Mouse (Mus musculus): ENCODE results near the gene Rab22a.
"Not testable (repeated sequence)": the region's sequence is repeated elsewhere in the genome, so short reads cannot be mapped to it uniquely, and the experiment has no call there.

Rab22a gene

DNA sequence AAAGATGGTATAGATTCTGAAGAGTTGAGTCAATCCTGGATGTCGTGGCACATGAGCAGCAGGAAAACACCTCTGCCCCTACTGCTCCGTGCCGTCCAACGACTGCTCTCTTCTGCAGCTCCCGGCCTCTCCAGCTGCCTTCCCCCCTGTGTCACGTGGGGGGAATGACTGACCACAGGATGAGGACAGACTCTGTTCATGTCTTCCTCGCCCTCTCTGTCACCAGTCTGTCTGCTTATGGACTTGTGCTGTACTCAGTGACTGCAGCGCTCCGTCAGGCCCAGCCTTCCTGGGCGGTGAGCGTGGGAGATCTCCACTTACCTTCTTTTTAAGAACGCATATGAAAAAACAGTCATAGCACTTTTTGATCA is 43.3 kb downstream of the Rab22a start:
- no peak overlapping the region for H3K4me3 ChIP-seq (replicated peaks; ENCODE audit: low read length)

GRCm38 (mm10) chr2:173705827-173706551 is 46.4 kb downstream of the Rab22a start:
- Histone ChIP-seq H3K9me3 (ENCODE audit: low read length) (no peaks in the 10 kb centered on the region), H3K36me3 (ENCODE audit: insufficient read depth, low read length) (peaks cover 53% of the 10 kb centered on the region), H3K27me3 (ENCODE audit: insufficient read depth, low read length) (no peaks in the 10 kb centered on the region), H3K4me3 (replicated peaks; ENCODE audit: low read length) (no peak overlapping the region), H3K4me1 (replicated peaks; ENCODE audit: low read depth, low read length) (0 out of 2 replicates have a peak, but pooled peaks cover 5% of the 10 kb centered on the region)
- no peak for TF ChIP-seq POU5F1 (IDR thresholded peaks at IDR 0.05; ENCODE audit: borderline replicate concordance, low read length)
- TF ChIP-seq NANOG (IDR thresholded peaks at IDR 0.05; ENCODE audit: borderline replicate concordance, low read length): no peak
- no peak for TF ChIP-seq CTCF (conservative IDR thresholded peaks at IDR 0.05; ENCODE audit: low read length)

More for the DNA sequence above, 43.3 kb downstream of the Rab22a start:
- Histone ChIP-seq H3K36me3 (ENCODE audit: insufficient read depth, low read length) (peaks cover 76% of the 10 kb centered on the region), H3K27me3 (ENCODE audit: insufficient read depth, low read length) (no peaks in the 10 kb centered on the region), H3K9me3 (ENCODE audit: low read length) (no peaks in the 10 kb centered on the region), H3K4me1 (replicated peaks; ENCODE audit: low read depth, low read length) (no peaks in the 10 kb centered on the region)
- TF ChIP-seq POU5F1 (IDR thresholded peaks at IDR 0.05; ENCODE audit: borderline replicate concordance, low read length): no peak
- no peak for TF ChIP-seq NANOG (IDR thresholded peaks at IDR 0.05; ENCODE audit: borderline replicate concordance, low read length)
- no peak for TF ChIP-seq CTCF (conservative IDR thresholded peaks at IDR 0.05; ENCODE audit: low read length)

DNA sequence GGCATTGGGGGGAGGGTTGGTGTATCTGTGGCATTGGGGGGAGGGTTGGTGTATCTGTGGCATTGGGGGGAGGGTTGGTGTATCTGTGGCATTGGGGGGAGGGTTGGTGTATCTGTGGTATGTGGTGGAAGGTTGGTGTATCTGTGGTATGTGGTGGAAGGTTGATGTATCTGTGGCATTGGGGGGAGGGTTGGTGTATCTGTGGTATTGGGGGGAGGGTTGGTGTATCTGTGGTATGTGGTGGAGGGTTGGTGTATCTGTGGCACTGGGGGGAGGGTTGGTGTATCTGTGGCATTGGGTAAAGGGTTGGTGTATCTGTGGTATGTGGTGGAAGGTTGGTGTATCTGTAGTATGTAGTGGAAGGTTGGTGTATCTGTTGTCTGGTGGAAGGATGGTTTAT is 48.1 kb downstream of the Rab22a start:
- H3K36me3 ChIP-seq (ENCODE audit: insufficient read depth, low read length): peaks cover 37% of the 10 kb centered on the region
- not testable (repeated sequence) for H3K4me3 ChIP-seq (replicated peaks; ENCODE audit: low read length); H3K27me3 ChIP-seq (ENCODE audit: insufficient read depth, low read length); H3K9me3 ChIP-seq (ENCODE audit: low read length); H3K4me1 ChIP-seq (replicated peaks; ENCODE audit: low read depth, low read length)

- no peaks in the 10 kb centered on the region for H3K27me3 ChIP-seq (ENCODE audit: insufficient read depth, low read length)
- H3K4me3 ChIP-seq (replicated peaks; ENCODE audit: low read length): no peak overlapping the region
- H3K36me3 ChIP-seq (ENCODE audit: insufficient read depth, low read length): peaks cover 18% of the 10 kb centered on the region
- H3K4me1 ChIP-seq (replicated peaks; ENCODE audit: low read depth, low read length): peaks cover 12% of the 10 kb centered on the region
- no peaks in the 10 kb centered on the region for H3K9me3 ChIP-seq (ENCODE audit: low read length)
- TF ChIP-seq CTCF (conservative IDR thresholded peaks at IDR 0.05; ENCODE audit: low read length) (no peak), POU5F1 (IDR thresholded peaks at IDR 0.05; ENCODE audit: borderline replicate concordance, low read length) (no peak), NANOG (IDR thresholded peaks at IDR 0.05; ENCODE audit: borderline replicate concordance, low read length) (no peak)
These were observed 50.6 kb downstream of the Rab22a start for GRCm38 (mm10) chr2:173710193-173710592.

DNA sequence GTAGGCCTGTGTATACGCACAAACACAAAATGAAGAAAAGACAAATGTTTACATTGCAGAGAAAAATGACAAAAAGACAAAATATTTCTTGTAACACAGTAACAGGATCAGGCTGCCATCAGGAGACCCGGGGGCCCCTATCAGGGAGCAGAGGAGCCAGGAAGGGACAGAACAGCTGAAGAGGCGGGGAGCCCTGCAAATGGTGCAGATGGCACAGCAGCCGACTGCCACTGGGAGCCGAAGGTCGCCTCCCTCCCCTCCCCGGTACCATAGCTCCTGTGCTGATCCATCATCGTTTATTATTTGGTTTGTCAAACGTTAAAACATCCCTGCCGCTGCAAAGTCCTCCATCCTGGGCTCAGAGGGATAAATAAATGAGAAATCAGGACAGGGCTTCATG is 53.1 kb downstream of the Rab22a start:
- no peaks in the 10 kb centered on the region for H3K27me3 ChIP-seq (ENCODE audit: insufficient read depth, low read length)
- no peak overlapping the region for H3K4me3 ChIP-seq (replicated peaks; ENCODE audit: low read length)
- no peaks in the 10 kb centered on the region for H3K9me3 ChIP-seq (ENCODE audit: low read length)
- peaks cover 15% of the 10 kb centered on the region for H3K4me1 ChIP-seq (replicated peaks; ENCODE audit: low read depth, low read length)
- TF ChIP-seq NANOG (IDR thresholded peaks at IDR 0.05; ENCODE audit: borderline replicate concordance, low read length) (no peak), POU5F1 (IDR thresholded peaks at IDR 0.05; ENCODE audit: borderline replicate concordance, low read length) (no peak)
- peaks cover 10% of the 10 kb centered on the region for H3K36me3 ChIP-seq (ENCODE audit: insufficient read depth, low read length)

GRCm38 (mm10) chr2:173713241-173713640 is 53.7 kb downstream of the Rab22a start:
- Histone ChIP-seq H3K36me3 (ENCODE audit: insufficient read depth, low read length) (peaks cover 4% of the 10 kb centered on the region), H3K4me3 (replicated peaks; ENCODE audit: low read length) (no peak overlapping the region), H3K9me3 (ENCODE audit: low read length) (no peaks in the 10 kb centered on the region), H3K27me3 (ENCODE audit: insufficient read depth, low read length) (no peaks in the 10 kb centered on the region), H3K4me1 (replicated peaks; ENCODE audit: low read depth, low read length) (peaks cover 15% of the 10 kb centered on the region)
- TF ChIP-seq CTCF (conservative IDR thresholded peaks at IDR 0.05; ENCODE audit: low read length) (no peak), POU5F1 (IDR thresholded peaks at IDR 0.05; ENCODE audit: borderline replicate concordance, low read length) (no peak), NANOG (IDR thresholded peaks at IDR 0.05; ENCODE audit: borderline replicate concordance, low read length) (no peak)

- Histone ChIP-seq H3K4me1 (replicated peaks; ENCODE audit: low read depth, low read length) (peaks cover 15% of the 10 kb centered on the region), H3K9me3 (ENCODE audit: low read length) (peaks cover 9% of the 10 kb centered on the region; the same call in 1 of the 2 replicates), H3K27me3 (ENCODE audit: insufficient read depth, low read length) (no peaks in the 10 kb centered on the region), H3K4me3 (replicated peaks; ENCODE audit: low read length) (no peak overlapping the region), H3K36me3 (ENCODE audit: insufficient read depth, low read length) (no peaks in the 10 kb centered on the region)
- no peak for TF ChIP-seq POU5F1 (IDR thresholded peaks at IDR 0.05; ENCODE audit: borderline replicate concordance, low read length)
- TF ChIP-seq NANOG (IDR thresholded peaks at IDR 0.05; ENCODE audit: borderline replicate concordance, low read length): no peak
- TF ChIP-seq CTCF (conservative IDR thresholded peaks at IDR 0.05; ENCODE audit: low read length): no peak
These were observed 55.2 kb downstream of the Rab22a start for GRCm38 (mm10) chr2:173714620-173715218.

- H3K4me3 ChIP-seq (replicated peaks; ENCODE audit: low read length): no peak overlapping the region
- no peaks in the 10 kb centered on the region for H3K36me3 ChIP-seq (ENCODE audit: insufficient read depth, low read length)
- TF ChIP-seq CTCF (conservative IDR thresholded peaks at IDR 0.05; ENCODE audit: low read length) (no peak), NANOG (IDR thresholded peaks at IDR 0.05; ENCODE audit: borderline replicate concordance, low read length) (no peak), POU5F1 (IDR thresholded peaks at IDR 0.05; ENCODE audit: borderline replicate concordance, low read length) (no peak)
- peaks cover 10% of the 10 kb centered on the region for H3K4me1 ChIP-seq (replicated peaks; ENCODE audit: low read depth, low read length)
- no peaks in the 10 kb centered on the region for H3K27me3 ChIP-seq (ENCODE audit: insufficient read depth, low read length)
- H3K9me3 ChIP-seq (ENCODE audit: low read length): peaks cover 9% of the 10 kb centered on the region; the same call in 1 of the 2 replicates
These were observed 57.4 kb downstream of the Rab22a start for GRCm38 (mm10) chr2:173716966-173717365.

DNA sequence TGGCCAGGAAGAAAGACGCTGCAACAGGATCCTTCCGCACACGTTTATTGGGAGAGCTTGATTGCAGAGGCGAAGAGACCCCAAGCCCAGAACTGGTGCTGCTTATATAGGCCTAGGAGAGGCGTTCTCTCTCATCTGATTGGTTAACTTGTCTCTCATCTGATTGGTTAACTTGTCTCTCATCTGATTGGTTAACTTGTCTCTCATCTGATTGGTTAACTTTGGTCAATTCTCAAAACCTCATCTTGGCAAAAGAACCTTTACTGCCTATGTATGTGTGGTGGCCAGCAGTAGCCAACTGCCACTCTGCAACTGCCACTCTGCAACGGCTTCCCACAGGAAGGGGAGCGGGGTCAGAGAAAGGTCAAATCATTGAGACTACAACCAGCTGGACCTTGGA is 59.6 kb downstream of the Rab22a start, which contains the start of gene 1700010B08Rik:
Gene 1700010B08Rik (plus strand): TSS at position 301 of the 400 bp plus-strand sequence.
- not testable (repeated sequence) for H3K4me3 ChIP-seq (replicated peaks; ENCODE audit: low read length); H3K27me3 ChIP-seq (ENCODE audit: insufficient read depth, low read length); H3K36me3 ChIP-seq (ENCODE audit: insufficient read depth, low read length); H3K9me3 ChIP-seq (ENCODE audit: low read length)
- peaks cover 10% of the 10 kb centered on the region for H3K4me1 ChIP-seq (replicated peaks; ENCODE audit: low read depth, low read length)

Measured in E14TG2a.4 (cell line).